Mouse (Mus musculus) heart, postnatal 0 days (tissue): ENCODE data around the gene Trak1.

Source experiments
- CTCF ChIP-seq: IDR thresholded peaks from 2 replicates; pipeline ENCODE4 v1.5.1; 2016; ENCODE audit warnings: antibody characterized with exemption, control low read depth, low read depth
- EP300 ChIP-seq: IDR thresholded peaks from 2 replicates; pipeline ENCODE4 v1.6.1; 2016; ENCODE audit warnings: antibody characterized with exemption, low read depth

DNA sequence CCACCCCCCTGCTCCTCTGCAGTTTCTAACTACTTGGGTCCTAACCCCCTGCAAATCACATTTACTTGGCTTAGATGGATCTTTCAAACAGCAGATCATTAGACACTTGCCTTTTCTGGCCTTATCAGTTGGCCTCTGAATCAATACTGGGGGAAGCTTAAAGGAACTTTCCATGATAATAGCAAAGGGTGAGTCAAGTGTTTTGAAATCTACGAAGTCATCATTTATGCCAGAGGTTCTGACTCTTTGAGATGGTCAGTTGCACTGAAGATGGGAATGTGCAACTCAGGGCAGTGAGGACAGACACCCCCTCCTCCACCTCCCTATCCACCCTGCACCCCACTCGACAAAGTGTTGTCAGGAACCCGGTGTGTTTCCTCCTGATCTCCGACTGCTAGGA, 108.5 kb downstream of the Trak1 start:
- TF ChIP-seq EP300 (no peak), CTCF (no peak)
